Mouse (Mus musculus) stomach, embryonic 15.5 days (tissue): Measurements from ENCODE around the gene Prkcsh. TPM values are rescaled to one million over a fixed set of nuclear protein-coding genes. Genes with fewer than 3 reads are reported as not detected.

ENCODE experiments used
- ATAC-seq: fragments of 200-750 bp; cut with Nextera tagmentation; 2 replicates; pipeline ENCODE4 v1.8.0; 2017; ENCODE audit warnings: low read depth, moderate number of reproducible peaks, moderate TSS enrichment; ENCODE audit not compliant: insufficient read depth, low FRiP score
- H3K27ac ChIP-seq: fragments of 300-500 bp; sonication (generic); 2 replicates; pipeline ENCODE4 v1.5.1; 2015; ENCODE audit warnings: mild to moderate bottlenecking, inconsistent platforms
- H3K27me3 ChIP-seq: fragments of 300-500 bp; sonication (generic); replicated peaks from 2 replicates; pipeline ENCODE4 v1.6.1; 2015; ENCODE audit warnings: inconsistent platforms
- H3K36me3 ChIP-seq: fragments of 300-500 bp; sonication (generic); 2 replicates; pipeline ENCODE4 v1.6.1; 2015; ENCODE audit warnings: inconsistent platforms
- H3K4me1 ChIP-seq: fragments of 300-500 bp; sonication (generic); 2 replicates; pipeline ENCODE4 v1.6.1; 2015; ENCODE audit warnings: inconsistent platforms
- H3K4me2 ChIP-seq: fragments of 300-500 bp; sonication (generic); 2 replicates; pipeline ENCODE4 v1.6.1; 2015; ENCODE audit warnings: mild to moderate bottlenecking, inconsistent platforms
- H3K4me3 ChIP-seq: fragments of 300-500 bp; sonication (generic); replicated peaks from 2 replicates; pipeline ENCODE4 v1.5.1; 2015; ENCODE audit warnings: inconsistent platforms
- H3K9ac ChIP-seq: fragments of 300-500 bp; sonication (generic); 2 replicates; pipeline ENCODE4 v1.6.1; 2015; ENCODE audit warnings: inconsistent platforms
- H3K9me3 ChIP-seq: fragments of 300-500 bp; sonication (generic); 2 replicates; pipeline ENCODE4 v1.6.1; 2016; ENCODE audit warnings: inconsistent platforms
- WGBS: fragments of 180-500 bp; shearing (Covaris S2); methylation state at CpG from one replicate; pipeline ENCODE4 v1.1.7; 2015; 5-methylcytosine and 5-hydroxymethylcytosine counted together
- polyA plus RNA-seq: library from polyadenylated mRNA; unstranded; fragments of >200 nt; fragmentation: Nextera tagmentation; extraction: Ambion mirVana; gene quantifications from 2 replicates; pipeline ENCODE4 v1.2.1, GENCODE M21; 2015

The Prkcsh gene
- polyA plus RNA-seq, 1 experiment from 2014 or later, result 105 TPM

GRCm38 (mm10) chr9:21989230-21990110 is 13.1 kb upstream of the Prkcsh start, which contains the start of gene Rgl3:
Rgl3 (minus strand) TSS chr9:21989446.
- Histone ChIP-seq H3K9me3 (no peaks in the 10 kb centered on the region), H3K4me2 (peak within 1 kb of the TSS; percentile 90), H3K27ac (no peak within 1 kb of the TSS), H3K27me3 (peaks cover 60% of the 10 kb centered on the region), H3K36me3 (no peaks in the 10 kb centered on the region), H3K4me3 (peak within 1 kb of the TSS; percentile 49), H3K9ac (no peak within 1 kb of the TSS), H3K4me1 (peaks cover 24% of the 10 kb centered on the region)
- WGBS, result 2% methylated on average over 42 of the region's 42 CpGs
- ATAC-seq, result peak; percentile 41; the same call in 1 of the 2 replicates

GRCm38 (mm10) chr9:21992227-21992626 is 10.4 kb upstream of the Prkcsh start:
- no peak for ATAC-seq
- no peak overlapping the region for H3K27ac ChIP-seq
- H3K4me1 ChIP-seq, result peaks cover 24% of the 10 kb centered on the region
- H3K4me3 ChIP-seq, result no peak overlapping the region
- H3K9me3 ChIP-seq, result no peaks in the 10 kb centered on the region
- H3K4me2 ChIP-seq, result no peak overlapping the region
- H3K36me3 ChIP-seq, result no peaks in the 10 kb centered on the region
- H3K27me3 ChIP-seq, result peaks cover 50% of the 10 kb centered on the region
- H3K9ac ChIP-seq, result no peak overlapping the region
- WGBS, result 68% methylated on average over 4 of the region's 4 CpGs

GRCm38 (mm10) chr9:21996178-21996867 is 6.3 kb upstream of the Prkcsh start:
- no peak overlapping the region for H3K9ac ChIP-seq
- no peak overlapping the region for H3K4me3 ChIP-seq
- no peaks in the 10 kb centered on the region for H3K9me3 ChIP-seq
- H3K4me1 ChIP-seq, result no peaks in the 10 kb centered on the region
- H3K27me3 ChIP-seq, result peaks cover 10% of the 10 kb centered on the region
- no peak overlapping the region for H3K27ac ChIP-seq
- no peak for ATAC-seq
- WGBS, result 75% methylated on average over 3 of the region's 3 CpGs
- H3K36me3 ChIP-seq, result no peaks in the 10 kb centered on the region
- H3K4me2 ChIP-seq, result no peak overlapping the region

- no peaks in the 10 kb centered on the region for H3K27me3 ChIP-seq
- no peak overlapping the region for H3K27ac ChIP-seq
- no peak for ATAC-seq
- H3K36me3 ChIP-seq, result 0 out of 2 replicates have a peak, but pooled peaks cover 8% of the 10 kb centered on the region
- no peaks in the 10 kb centered on the region for H3K9me3 ChIP-seq
- no peak overlapping the region for H3K9ac ChIP-seq
- peaks cover 22% of the 10 kb centered on the region for H3K4me1 ChIP-seq
- no peak overlapping the region for H3K4me3 ChIP-seq
- WGBS, result 90% methylated on average over 6 of the region's 6 CpGs
- no peak overlapping the region for H3K4me2 ChIP-seq
These were observed 2.3 kb upstream of the Prkcsh start for GRCm38 (mm10) chr9:22000296-22000695.

GRCm38 (mm10) chr9:22001633-22002032 is 973 bp upstream of the Prkcsh start:
- H3K27me3 ChIP-seq, result no peaks in the 10 kb centered on the region
- H3K4me1 ChIP-seq, result peaks cover 22% of the 10 kb centered on the region
- H3K9ac ChIP-seq, result no peak overlapping the region
- no peak overlapping the region for H3K4me3 ChIP-seq
- peaks cover 14% of the 10 kb centered on the region; the same call in 1 of the 2 replicates for H3K36me3 ChIP-seq
- ATAC-seq, result no peak
- no peak overlapping the region for H3K4me2 ChIP-seq
- no peaks in the 10 kb centered on the region for H3K9me3 ChIP-seq
- WGBS, result 80% methylated on average over 4 of the region's 4 CpGs
- H3K27ac ChIP-seq, result no peak overlapping the region

GRCm38 (mm10) chr9:22003163-22003554 is 553 bp downstream of the Prkcsh start:
- H3K9me3 ChIP-seq, result no peaks in the 10 kb centered on the region
- H3K27ac ChIP-seq, result peak overlapping the region; percentile 63
- peaks cover 22% of the 10 kb centered on the region for H3K4me1 ChIP-seq
- peak overlapping the region; percentile 84 for H3K4me2 ChIP-seq
- H3K4me3 ChIP-seq, result peak overlapping the region; percentile 74
- no peaks in the 10 kb centered on the region for H3K27me3 ChIP-seq
- ATAC-seq, result no peak
- H3K36me3 ChIP-seq, result peaks cover 25% of the 10 kb centered on the region; the same call in 1 of the 2 replicates
- peak overlapping the region; percentile 45; the same call in 1 of the 2 replicates for H3K9ac ChIP-seq
- under 1% methylated on average over 18 of the region's 18 CpGs for WGBS

GRCm38 (mm10) chr9:22004546-22004945 is 1.9 kb downstream of the Prkcsh start:
- Histone ChIP-seq H3K4me3 (no peak overlapping the region), H3K9me3 (no peaks in the 10 kb centered on the region), H3K27me3 (no peaks in the 10 kb centered on the region), H3K4me1 (peaks cover 22% of the 10 kb centered on the region), H3K36me3 (peaks cover 38% of the 10 kb centered on the region), H3K4me2 (no peak overlapping the region), H3K27ac (no peak overlapping the region), H3K9ac (no peak overlapping the region)
- no peak for ATAC-seq
- 87% methylated on average over 12 of the region's 12 CpGs for WGBS

GRCm38 (mm10) chr9:22011055-22011454 is 8.4 kb downstream of the Prkcsh start:
- no peak for ATAC-seq
- Histone ChIP-seq H3K27ac (no peak overlapping the region), H3K4me3 (no peak overlapping the region), H3K36me3 (peaks cover 74% of the 10 kb centered on the region), H3K4me2 (no peak overlapping the region), H3K9ac (no peak overlapping the region), H3K27me3 (no peaks in the 10 kb centered on the region), H3K9me3 (no peaks in the 10 kb centered on the region), H3K4me1 (no peaks in the 10 kb centered on the region)
- 86% methylated on average over 5 of the region's 5 CpGs for WGBS

GRCm38 (mm10) chr9:22012731-22013130 is 10.1 kb downstream of the Prkcsh start:
- H3K9me3 ChIP-seq, result no peaks in the 10 kb centered on the region
- H3K36me3 ChIP-seq, result peaks cover 61% of the 10 kb centered on the region
- H3K4me2 ChIP-seq, result no peak overlapping the region
- H3K4me1 ChIP-seq, result no peaks in the 10 kb centered on the region
- no peak for ATAC-seq
- no peak overlapping the region for H3K4me3 ChIP-seq
- H3K27me3 ChIP-seq, result no peaks in the 10 kb centered on the region
- H3K9ac ChIP-seq, result no peak overlapping the region
- WGBS, result 93% methylated on average over 13 of the region's 13 CpGs
- H3K27ac ChIP-seq, result no peak overlapping the region

- H3K27ac ChIP-seq, result no peak overlapping the region
- H3K27me3 ChIP-seq, result no peaks in the 10 kb centered on the region
- no peak for ATAC-seq
- no peaks in the 10 kb centered on the region for H3K4me1 ChIP-seq
- no peak overlapping the region for H3K4me2 ChIP-seq
- WGBS, result 63% methylated on average over 10 of the region's 10 CpGs
- no peak overlapping the region for H3K9ac ChIP-seq
- peaks cover 28% of the 10 kb centered on the region for H3K36me3 ChIP-seq
- H3K4me3 ChIP-seq, result no peak overlapping the region
- H3K9me3 ChIP-seq, result no peaks in the 10 kb centered on the region
These were observed 13.6 kb downstream of the Prkcsh start for GRCm38 (mm10) chr9:22016245-22016644.

- H3K9ac ChIP-seq, result no peak overlapping the region
- H3K27me3 ChIP-seq, result no peaks in the 10 kb centered on the region
- WGBS, result 69% methylated on average over 7 of the region's 7 CpGs
- peaks cover 18% of the 10 kb centered on the region for H3K36me3 ChIP-seq
- H3K4me1 ChIP-seq, result no peaks in the 10 kb centered on the region
- H3K4me2 ChIP-seq, result no peak overlapping the region
- no peak overlapping the region for H3K27ac ChIP-seq
- no peak for ATAC-seq
- H3K9me3 ChIP-seq, result no peaks in the 10 kb centered on the region
- H3K4me3 ChIP-seq, result no peak overlapping the region
These were observed 14.7 kb downstream of the Prkcsh start for GRCm38 (mm10) chr9:22017208-22017825.

- Histone ChIP-seq H3K9me3 (no peaks in the 10 kb centered on the region), H3K4me2 (no peak overlapping the region), H3K27me3 (no peaks in the 10 kb centered on the region), H3K4me3 (no peak overlapping the region), H3K4me1 (no peaks in the 10 kb centered on the region), H3K36me3 (no peaks in the 10 kb centered on the region), H3K9ac (no peak overlapping the region), H3K27ac (no peak overlapping the region)
- no peak for ATAC-seq
- WGBS, result 49% methylated on average over 8 of the region's 8 CpGs
These were observed 22.0 kb downstream of the Prkcsh start for GRCm38 (mm10) chr9:22024592-22024991.
